Mouse (Mus musculus) induced T-regulatory cell, adult 2 months (primary cell): ENCODE data around the gene Suds3.

Source experiments
- DNase-seq: peaks from one replicate; pipeline ENCODE4 v3.0.0-alpha.2; 2012; ENCODE audit warnings: low read depth

The Suds3 gene

GRCm38 (mm10) chr5:117113330-117113729 lies 2.6 kb downstream of the Suds3 start:
- DNase-seq, result peak; percentile 77

GRCm38 (mm10) chr5:117111774-117112112 lies 4.2 kb downstream of the Suds3 start:
- no peak for DNase-seq

GRCm38 (mm10) chr5:117111064-117111773 lies 4.7 kb downstream of the Suds3 start:
- no peak for DNase-seq

GRCm38 (mm10) chr5:117109522-117109921 lies 6.4 kb downstream of the Suds3 start:
- DNase-seq, result no peak

- DNase-seq, result no peak
These were observed 7.2 kb downstream of the Suds3 start for GRCm38 (mm10) chr5:117108731-117109130.

- no peak for DNase-seq
These were observed 7.6 kb downstream of the Suds3 start for GRCm38 (mm10) chr5:117108292-117108691.

GRCm38 (mm10) chr5:117105761-117106160 lies 10.2 kb downstream of the Suds3 start:
- DNase-seq, result no peak

GRCm38 (mm10) chr5:117104329-117104728 lies 11.6 kb downstream of the Suds3 start:
- no peak for DNase-seq

- DNase-seq, result no peak
These were observed 12.6 kb downstream of the Suds3 start for GRCm38 (mm10) chr5:117103194-117103929.

GRCm38 (mm10) chr5:117099742-117100141 lies 16.2 kb downstream of the Suds3 start:
- DNase-seq, result no peak

GRCm38 (mm10) chr5:117099008-117099407 lies 16.9 kb downstream of the Suds3 start:
- DNase-seq, result no peak

- DNase-seq, result peak; percentile 72
These were observed 19.2 kb downstream of the Suds3 start for GRCm38 (mm10) chr5:117096716-117097115.

- DNase-seq, result no peak
These were observed 21.5 kb downstream of the Suds3 start for GRCm38 (mm10) chr5:117094431-117094830.

- DNase-seq, result peak; percentile 41
These were observed 26.1 kb downstream of the Suds3 start for GRCm38 (mm10) chr5:117089786-117090185.

- peak; percentile 47 for DNase-seq
These were observed 26.8 kb downstream of the Suds3 start for GRCm38 (mm10) chr5:117089147-117089546.

- no peak for DNase-seq
These were observed 28.2 kb downstream of the Suds3 start for GRCm38 (mm10) chr5:117087718-117088117.

- peak; percentile 55 for DNase-seq
These were observed 46.4 kb downstream of the Suds3 start for GRCm38 (mm10) chr5:117069498-117069894.

- DNase-seq, result peak; percentile 47
These were observed 47.0 kb downstream of the Suds3 start for GRCm38 (mm10) chr5:117068808-117069497.

GRCm38 (mm10) chr5:117068181-117068580 lies 47.7 kb downstream of the Suds3 start:
- peak; percentile 64 for DNase-seq

GRCm38 (mm10) chr5:117061251-117061650 lies 54.7 kb downstream of the Suds3 start:
- no peak for DNase-seq

- DNase-seq, result no peak
These were observed 55.3 kb downstream of the Suds3 start for GRCm38 (mm10) chr5:117060484-117061130.

GRCm38 (mm10) chr5:117049940-117050339 lies 66.0 kb downstream of the Suds3 start:
- DNase-seq, result no peak
